Mouse (Mus musculus) testis, adult 10 weeks (tissue): Measurements from ENCODE around the gene Kif2c. TPM values are rescaled to one million over a fixed set of nuclear protein-coding genes. Genes with fewer than 3 reads are reported as not detected.

ENCODE experiments used
- polyA plus RNA-seq: library from polyadenylated mRNA; stranded (reverse); fragments of 350-450 nt; fragmentation: Illumina TruSeq; extraction: RNeasy Lipid Tissue Mini Kit (QIAGEN cat#74804); gene quantifications from one replicate; pipeline ENCODE4 v1.2.3, GENCODE M21; 2014; ENCODE audit warnings: low read depth, low replicate concordance

Kif2c gene
- polyA plus RNA-seq: 179 TPM

GRCm38 (mm10) chr4:117181863-117182758 lies at the start of gene Kif2c:
Gene Kif2c, minus strand, starts transcription at chr4:117182639.

GRCm38 (mm10) chr4:117155792-117156355 lies 26.6 kb downstream of the Kif2c start, which contains the start of gene Rps8:
Gene Rps8, minus strand, starts transcription at chr4:117156243.

GRCm38 (mm10) chr4:117133817-117134600 lies 48.4 kb downstream of the Kif2c start, which contains the start of gene Plk3:
Gene Plk3, minus strand, starts transcription at chr4:117133963.

GRCm38 (mm10) chr4:117126675-117127290 lies 55.7 kb downstream of the Kif2c start, which contains the start of gene Tctex1d4:
Gene Tctex1d4, plus strand, starts transcription at chr4:117126794.

GRCm38 (mm10) chr4:117125348-117125909 lies 57.0 kb downstream of the Kif2c start, which contains the start of gene Btbd19:
Gene Btbd19, minus strand, starts transcription at chr4:117125725.

Other genes with a start within 250 kb of the Kif2c start
- gene Urod, start 188.2 kb downstream of the Kif2c start, polyA plus RNA-seq: 2.9 TPM
- gene Hectd3, start 187.3 kb downstream of the Kif2c start, polyA plus RNA-seq: 2.4 TPM
- 16.7 TPM for gene Eif2b3, start 163.2 kb downstream of the Kif2c start, polyA plus RNA-seq
- 0.48 TPM for gene Ptch2, start 86.6 kb downstream of the Kif2c start, polyA plus RNA-seq
- 0.36 TPM for gene Btbd19, start 56.9 kb downstream of the Kif2c start, polyA plus RNA-seq
- gene Tctex1d4, start 55.8 kb downstream of the Kif2c start, polyA plus RNA-seq: not detected
- not detected for gene Plk3, start 48.7 kb downstream of the Kif2c start, polyA plus RNA-seq
- gene Rps8, start 26.4 kb downstream of the Kif2c start, polyA plus RNA-seq: 39.8 TPM
- 16.2 TPM for gene Tmem53, start 69.3 kb upstream of the Kif2c start, polyA plus RNA-seq
- 66.7 TPM for gene Armh1, start 69.5 kb upstream of the Kif2c start, polyA plus RNA-seq